In the genomic region with DNA sequence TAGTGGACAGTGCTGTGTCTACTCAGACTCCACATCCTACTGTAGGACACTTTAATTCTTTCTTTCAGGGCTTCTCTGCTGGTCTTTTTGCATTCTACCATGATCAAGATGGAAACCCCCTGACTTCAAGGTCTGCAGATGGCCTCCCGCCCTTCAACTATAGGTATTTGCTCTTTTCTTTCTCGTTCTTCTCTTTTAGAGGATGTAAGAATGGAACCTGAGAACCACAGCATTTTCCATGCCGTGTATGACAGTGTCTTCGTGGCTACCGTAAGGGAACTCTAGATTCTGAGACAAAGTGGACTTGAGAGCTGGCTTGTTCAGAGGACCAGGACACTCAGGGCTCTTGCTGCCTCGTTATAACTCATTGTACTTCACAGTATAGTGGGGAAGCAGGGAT, we compare ENCODE assay signal across 24 mouse cellular contexts.
"Had no signal": no experiment of that assay in that cellular context is flagged by ENCODE, and none has a peak within 500 bp of the region (broad histone marks: within the 10 kb centered on the region; RNA-seq: fewer than 3 reads in every experiment).

No protein-coding gene starts in this region.

- DNase-seq: cerebellum, adult 9-11 months; cerebellum, postnatal 10 days; cerebellum, postnatal 14 days; cerebellum, postnatal 25 days; cerebellum, postnatal 36 days; embryo, embryonic 11 days; forebrain, postnatal 0 days; gastrocnemius, adult 2 months; gastrocnemius, postnatal 10 days; gastrocnemius, postnatal 14 days; gastrocnemius, postnatal 25 days; gastrocnemius, postnatal 36 days; heart, adult 18-20 months; heart, adult 2 months had no signal

- H3K4me2 ChIP-seq: embryonic facial prominence, embryonic 12.5 days; embryonic facial prominence, embryonic 13.5 days; embryonic facial prominence, embryonic 15.5 days; forebrain, embryonic 12.5 days; forebrain, embryonic 13.5 days; forebrain, embryonic 15.5 days had no signal

- H3K4me3 ChIP-seq: embryonic facial prominence, embryonic 10.5 days; embryonic facial prominence, embryonic 12.5 days; embryonic facial prominence, embryonic 13.5 days; embryonic facial prominence, embryonic 15.5 days; erythroblast, embryonic 14.5 days; forebrain, embryonic 10.5 days; forebrain, embryonic 12.5 days; forebrain, embryonic 13.5 days; forebrain, embryonic 15.5 days; gastrocnemius, adult 2 months; heart, adult 2 months; heart, embryonic 10.5 days had no signal

- H3K4me1 ChIP-seq: embryonic facial prominence, embryonic 10.5 days; embryonic facial prominence, embryonic 12.5 days; embryonic facial prominence, embryonic 13.5 days; embryonic facial prominence, embryonic 15.5 days; forebrain, embryonic 10.5 days; forebrain, embryonic 12.5 days; forebrain, embryonic 13.5 days; forebrain, embryonic 15.5 days; heart, embryonic 10.5 days had no signal

- H3K27me3 ChIP-seq: embryonic facial prominence, embryonic 12.5 days; embryonic facial prominence, embryonic 13.5 days; embryonic facial prominence, embryonic 15.5 days; forebrain, embryonic 12.5 days; forebrain, embryonic 13.5 days; forebrain, embryonic 15.5 days had no signal

- H3K27ac ChIP-seq: embryonic facial prominence, embryonic 10.5 days; embryonic facial prominence, embryonic 12.5 days; embryonic facial prominence, embryonic 13.5 days; embryonic facial prominence, embryonic 15.5 days; forebrain, embryonic 10.5 days; forebrain, embryonic 12.5 days; forebrain, embryonic 13.5 days; forebrain, embryonic 15.5 days; gastrocnemius, adult 2 months; heart, adult 2 months; heart, embryonic 10.5 days had no signal

- H3K9me3 ChIP-seq: embryonic facial prominence, embryonic 10.5 days; embryonic facial prominence, embryonic 12.5 days; embryonic facial prominence, embryonic 13.5 days; embryonic facial prominence, embryonic 15.5 days; forebrain, embryonic 10.5 days; forebrain, embryonic 12.5 days; forebrain, embryonic 13.5 days; forebrain, embryonic 15.5 days; heart, embryonic 10.5 days had no signal

- H3K9ac ChIP-seq: embryonic facial prominence, embryonic 12.5 days; embryonic facial prominence, embryonic 13.5 days; embryonic facial prominence, embryonic 15.5 days; forebrain, embryonic 12.5 days; forebrain, embryonic 13.5 days; forebrain, embryonic 15.5 days; forebrain, postnatal 0 days had no signal
